Mouse (Mus musculus) neural tube, embryonic 14.5 days (tissue): ENCODE data around the gene Smco3. TPM values are rescaled to one million over a fixed set of nuclear protein-coding genes. Genes with fewer than 3 reads are reported as not detected.

Source experiments
- ATAC-seq: fragments of 200-750 bp; cut with Nextera tagmentation; 2 replicates; pipeline ENCODE4 v1.8.0; 2017; ENCODE audit warnings: low read depth, mild to moderate bottlenecking, moderate TSS enrichment, moderate library complexity
- H3K27ac ChIP-seq: fragments of 300-500 bp; sonication (generic); 2 replicates; pipeline ENCODE4 v1.5.1; 2014; ENCODE audit warnings: low read depth, mild to moderate bottlenecking, control low read depth, low read length, moderate library complexity, mixed read lengths
- H3K27me3 ChIP-seq: fragments of 300-500 bp; sonication (generic); 2 replicates; pipeline ENCODE4 v1.6.1; 2014; ENCODE audit warnings: low read length; ENCODE audit not compliant: control insufficient read depth, insufficient read depth
- H3K36me3 ChIP-seq: fragments of 300-500 bp; sonication (generic); 2 replicates; pipeline ENCODE4 v1.6.1; 2014; ENCODE audit warnings: low read length, mixed read lengths; ENCODE audit not compliant: control insufficient read depth, insufficient read depth
- H3K4me1 ChIP-seq: fragments of 300-500 bp; sonication (generic); 2 replicates; pipeline ENCODE4 v1.6.1; 2014; ENCODE audit warnings: low read length; ENCODE audit not compliant: control insufficient read depth, insufficient read depth
- H3K4me2 ChIP-seq: fragments of 300-500 bp; sonication (generic); 2 replicates; pipeline ENCODE4 v1.6.1; 2014; ENCODE audit warnings: mild to moderate bottlenecking, low read depth, low read length, control low read depth
- H3K4me3 ChIP-seq: fragments of 300-500 bp; sonication (generic); 2 replicates; pipeline ENCODE4 v1.5.1; 2014; ENCODE audit warnings: low read depth, low read length, control low read depth, mixed read lengths
- H3K9ac ChIP-seq: fragments of 300-500 bp; sonication (generic); replicated peaks from 2 replicates; pipeline ENCODE4 v1.6.1; 2014; ENCODE audit warnings: low read depth, mild to moderate bottlenecking, control low read depth, low read length, mixed read lengths
- H3K9me3 ChIP-seq: fragments of 300-500 bp; sonication (generic); 2 replicates; pipeline ENCODE4 v1.6.1; 2016; ENCODE audit warnings: low read length; ENCODE audit not compliant: control insufficient read depth
- WGBS: fragments of 180-500 bp; shearing (Covaris S2); extraction: QIAGEN DNeasy Blood & Tissue Kit; methylation state at CpG from one replicate; pipeline ENCODE4 v1.1.7; 2014; 5-methylcytosine and 5-hydroxymethylcytosine counted together
- polyA plus RNA-seq: library from polyadenylated mRNA; unstranded; fragments of >200 nt; fragmentation: Nextera tagmentation; extraction: Ambion mirVana; gene quantifications from 2 replicates; pipeline ENCODE4 v1.2.1, GENCODE M21; 2014

Smco3 gene
- polyA plus RNA-seq, 1 experiment from 2014 or later = 1.6 TPM

DNA sequence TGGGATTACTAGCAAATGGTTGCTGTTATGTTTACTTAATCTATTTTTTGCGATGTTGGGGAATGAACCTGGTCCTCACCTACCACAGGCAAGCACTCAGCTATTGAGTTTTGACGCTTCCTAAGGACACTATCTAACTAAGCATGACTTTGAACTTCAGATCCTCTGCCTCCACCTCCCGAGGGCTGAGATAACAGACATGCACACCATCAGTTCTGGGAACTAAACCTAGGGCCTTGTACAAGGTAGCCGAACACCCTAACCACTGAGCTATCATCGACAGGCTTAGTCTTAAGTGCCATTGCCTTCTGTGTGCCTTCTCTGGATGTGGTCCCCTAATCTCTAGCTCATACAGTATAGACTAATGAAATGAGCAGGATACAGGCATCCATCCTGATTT, 30.1 kb upstream of the Smco3 start:
- Histone ChIP-seq H3K27me3 (no peaks in the 10 kb centered on the region), H3K4me1 (no peaks in the 10 kb centered on the region), H3K4me2 (no peak overlapping the region), H3K36me3 (no peaks in the 10 kb centered on the region), H3K27ac (no peak overlapping the region), H3K4me3 (no peak overlapping the region), H3K9me3 (no peaks in the 10 kb centered on the region), H3K9ac (no peak overlapping the region)
- no peak for ATAC-seq
- 90% methylated on average over 5 of the region's 5 CpGs for WGBS

- H3K27me3 ChIP-seq = no peaks in the 10 kb centered on the region
- no peak for ATAC-seq
- no peak overlapping the region for H3K9ac ChIP-seq
- WGBS = 50% methylated on average over 9 of the region's 9 CpGs
- no peaks in the 10 kb centered on the region for H3K4me1 ChIP-seq
- H3K9me3 ChIP-seq = no peaks in the 10 kb centered on the region
- no peak overlapping the region for H3K27ac ChIP-seq
- no peak overlapping the region for H3K4me3 ChIP-seq
- no peaks in the 10 kb centered on the region for H3K36me3 ChIP-seq
- H3K4me2 ChIP-seq = no peak overlapping the region
These were observed 25.8 kb upstream of the Smco3 start for GRCm38 (mm10) chr6:136861020-136861419.

DNA sequence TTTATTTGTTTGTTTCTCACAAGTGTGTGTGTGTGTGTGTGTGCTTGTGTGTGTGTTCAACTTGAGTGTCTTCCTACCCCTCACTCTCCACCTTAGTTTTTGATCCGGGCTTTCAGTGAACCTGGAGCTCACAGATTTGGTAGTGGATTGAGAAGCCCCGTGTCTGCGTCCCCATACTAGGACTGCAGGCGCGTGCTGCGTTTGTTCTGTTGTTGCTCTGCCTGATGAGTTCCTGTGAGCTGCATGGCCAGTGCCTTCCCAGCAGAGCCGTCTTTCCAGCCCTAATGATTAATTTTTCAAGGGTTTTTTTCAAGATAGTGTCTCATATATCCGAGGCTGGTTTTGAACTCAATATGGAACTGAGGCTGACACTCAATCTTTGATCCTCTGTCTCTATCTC, 23.2 kb upstream of the Smco3 start:
- Histone ChIP-seq H3K4me2 (no peak overlapping the region), H3K4me1 (no peaks in the 10 kb centered on the region), H3K36me3 (no peaks in the 10 kb centered on the region), H3K4me3 (no peak overlapping the region), H3K27ac (no peak overlapping the region), H3K27me3 (no peaks in the 10 kb centered on the region), H3K9ac (no peak overlapping the region), H3K9me3 (no peaks in the 10 kb centered on the region)
- 82% methylated on average over 8 of the region's 8 CpGs for WGBS
- ATAC-seq = no peak

DNA sequence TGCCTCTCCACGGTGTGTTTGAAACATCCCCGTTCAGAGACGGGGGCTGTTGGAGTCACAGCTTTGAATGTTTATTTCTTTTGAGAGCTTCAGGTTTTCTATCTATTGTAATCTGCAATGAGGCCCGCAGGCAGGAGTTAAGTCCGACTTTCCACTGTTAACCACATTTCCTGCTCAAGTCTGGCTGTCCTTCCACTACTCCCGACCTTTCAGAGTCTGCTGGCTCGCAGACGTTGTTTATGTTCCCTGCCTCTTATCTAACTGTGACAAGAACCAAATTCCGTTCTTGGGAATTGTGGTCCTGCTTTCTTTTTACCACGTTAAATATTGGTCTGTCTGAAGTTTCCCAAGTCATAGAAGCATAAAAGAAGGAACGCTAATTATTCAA, 22.6 kb upstream of the Smco3 start:
- no peaks in the 10 kb centered on the region for H3K9me3 ChIP-seq
- H3K27me3 ChIP-seq = no peaks in the 10 kb centered on the region
- no peaks in the 10 kb centered on the region for H3K36me3 ChIP-seq
- H3K4me2 ChIP-seq = no peak overlapping the region
- H3K9ac ChIP-seq = no peak overlapping the region
- no peaks in the 10 kb centered on the region for H3K4me1 ChIP-seq
- no peak for ATAC-seq
- H3K4me3 ChIP-seq = no peak overlapping the region
- 62% methylated on average over 11 of the region's 11 CpGs for WGBS
- H3K27ac ChIP-seq = no peak overlapping the region

- Histone ChIP-seq H3K9me3 (no peaks in the 10 kb centered on the region), H3K27ac (no peak within 1 kb of the TSS), H3K9ac (no peak within 1 kb of the TSS), H3K4me1 (no peaks in the 10 kb centered on the region), H3K27me3 (no peaks in the 10 kb centered on the region), H3K36me3 (no peaks in the 10 kb centered on the region), H3K4me3 (no peak within 1 kb of the TSS), H3K4me2 (no peak within 1 kb of the TSS)
- 80% methylated on average over 18 of the region's 18 CpGs for WGBS
- ATAC-seq = no peak
These were observed 22.1 kb upstream of the Smco3 start, which contains the start of gene Art4 for GRCm38 (mm10) chr6:136857186-136857872. Gene Art4, minus strand, starts transcription at chr6:136857733.

GRCm38 (mm10) chr6:136856071-136856636, 20.9 kb upstream of the Smco3 start:
- H3K9me3 ChIP-seq = no peaks in the 10 kb centered on the region
- no peak overlapping the region for H3K9ac ChIP-seq

DNA sequence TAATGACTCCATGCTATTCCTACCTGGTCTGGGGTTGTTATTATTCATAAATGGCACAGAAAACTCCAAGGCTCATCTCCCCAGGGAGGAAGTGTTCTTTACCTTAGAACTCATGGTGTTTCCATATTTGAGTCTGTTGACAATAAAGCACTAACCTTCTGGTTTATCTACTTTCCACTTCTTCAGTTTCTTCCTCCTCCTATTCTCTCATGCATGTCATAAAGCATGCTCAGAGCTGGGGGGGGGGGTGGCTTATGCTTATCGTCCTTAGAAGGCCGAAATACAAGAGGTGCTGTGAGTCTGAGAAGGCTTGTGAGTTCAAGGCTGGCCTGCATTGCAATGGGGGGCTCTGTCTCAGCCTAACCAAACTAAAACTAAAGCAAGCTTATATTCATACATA, 19.9 kb upstream of the Smco3 start:
- Histone ChIP-seq H3K9me3 (no peaks in the 10 kb centered on the region), H3K4me3 (no peak overlapping the region), H3K9ac (no peak overlapping the region), H3K4me1 (no peaks in the 10 kb centered on the region), H3K4me2 (no peak overlapping the region), H3K27ac (no peak overlapping the region), H3K27me3 (no peaks in the 10 kb centered on the region), H3K36me3 (no peaks in the 10 kb centered on the region)
- no peak for ATAC-seq
- 67% methylated on average over 2 of the region's 2 CpGs for WGBS

More at GRCm38 (mm10) chr6:136856071-136856636, 20.9 kb upstream of the Smco3 start:
- Histone ChIP-seq H3K4me3 (no peak overlapping the region), H3K4me2 (no peak overlapping the region), H3K27ac (no peak overlapping the region), H3K36me3 (no peaks in the 10 kb centered on the region), H3K27me3 (no peaks in the 10 kb centered on the region), H3K4me1 (no peaks in the 10 kb centered on the region)
- no peak for ATAC-seq
- WGBS = 68% methylated on average over 14 of the region's 14 CpGs

GRCm38 (mm10) chr6:136854361-136854781, 19.1 kb upstream of the Smco3 start:
- H3K4me2 ChIP-seq = no peak overlapping the region
- H3K4me3 ChIP-seq = no peak overlapping the region
- no peak overlapping the region for H3K27ac ChIP-seq
- H3K4me1 ChIP-seq = no peaks in the 10 kb centered on the region
- no peak overlapping the region for H3K9ac ChIP-seq
- no peaks in the 10 kb centered on the region for H3K27me3 ChIP-seq
- H3K9me3 ChIP-seq = no peaks in the 10 kb centered on the region
- 94% methylated on average over 11 of the region's 11 CpGs for WGBS
- ATAC-seq = no peak
- H3K36me3 ChIP-seq = no peaks in the 10 kb centered on the region

DNA sequence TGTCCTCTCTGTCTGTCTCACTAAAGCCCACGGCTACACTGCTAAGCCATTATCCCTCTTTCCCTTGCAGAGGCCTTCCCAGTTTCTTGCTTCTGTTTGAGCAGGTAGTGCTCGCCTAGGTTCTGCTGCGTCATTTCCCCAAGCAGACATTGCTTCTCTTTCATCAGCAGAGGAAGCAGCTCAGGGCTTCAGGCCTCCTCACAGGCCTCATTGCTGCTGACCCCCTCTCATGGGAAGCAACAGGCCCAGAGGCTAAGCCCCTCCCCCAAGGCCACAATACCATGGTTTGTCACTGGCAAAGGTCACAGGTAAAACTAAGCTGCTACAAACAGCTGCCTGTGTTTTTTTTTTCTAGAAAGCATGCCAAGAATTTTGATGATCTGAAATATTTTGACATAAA, 17.5 kb upstream of the Smco3 start:
- no peak overlapping the region for H3K4me3 ChIP-seq
- no peaks in the 10 kb centered on the region for H3K4me1 ChIP-seq
- H3K4me2 ChIP-seq = no peak overlapping the region
- WGBS = 61% methylated on average over 3 of the region's 3 CpGs
- H3K27me3 ChIP-seq = no peaks in the 10 kb centered on the region
- H3K9me3 ChIP-seq = no peaks in the 10 kb centered on the region
- no peak for ATAC-seq
- no peaks in the 10 kb centered on the region for H3K36me3 ChIP-seq
- H3K9ac ChIP-seq = no peak overlapping the region
- H3K27ac ChIP-seq = no peak overlapping the region
